Mouse (Mus musculus): ENCODE data around the gene Crtap. TPM values are rescaled to one million over a fixed set of nuclear protein-coding genes. Genes with fewer than 3 reads are reported as not detected.
"Not testable (repeated sequence)": the region's sequence is repeated elsewhere in the genome, so short reads cannot be mapped to it uniquely, and the experiment has no call there.

Crtap gene
- total and polyA plus RNA-seq, 3 experiments = 17.8 to 27.7 (median 19.2) TPM

DNA sequence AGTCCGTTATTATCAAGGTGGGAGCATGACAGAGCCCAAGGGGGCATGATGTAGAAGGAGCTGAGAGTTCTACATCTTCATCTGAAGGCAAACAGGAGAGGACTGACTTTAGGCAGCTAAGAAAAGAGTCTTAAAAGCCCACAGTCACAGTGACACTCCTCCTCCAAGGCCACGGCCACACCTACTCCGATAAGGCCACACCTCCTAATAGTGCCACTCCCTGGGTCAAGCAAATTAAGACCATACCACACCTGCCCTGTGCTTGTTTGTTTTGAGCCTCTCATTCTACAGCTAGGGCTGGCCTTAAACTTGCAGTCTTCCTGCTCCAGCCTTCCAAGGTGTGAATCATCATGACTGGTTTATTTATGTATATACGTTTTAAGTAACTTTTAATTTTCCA, 4.8 kb upstream of the Crtap start:
- H3K4me3 ChIP-seq (replicated peaks in 1 of 3; ENCODE audit: low read depth in 2 of 3, low read length in 2 of 3, poor library complexity in 1 of 3) = no peak overlapping the region
- no peak for DNase-seq (ENCODE audit: extremely low read depth)
- no peak overlapping the region for H3K4me2 ChIP-seq (ENCODE audit: insufficient read depth, low read depth, poor library complexity, severe bottlenecking)
- H3K27me3 ChIP-seq (replicated peaks) = no peaks in the 10 kb centered on the region
- H3K9ac ChIP-seq (ENCODE audit: insufficient read depth, low read depth) = no peak overlapping the region
- TF ChIP-seq ZC3H11A (IDR thresholded peaks at IDR 0.05; ENCODE audit: low read depth, low read length) (no peak), ELF1 (IDR thresholded peaks at IDR 0.05; ENCODE audit: low read depth, low read length) (no peak)
- H3K4me1 ChIP-seq (ENCODE audit: control insufficient read depth in 1 of 2, insufficient read depth in 2 of 2) = peaks cover 0 to 4% of the 10 kb centered on the region in 2 experiments; a peak in 2 of 4 replicates
- in situ Hi-C loops (cut with MboI; ENCODE audit: low pct_ligation_motif_present, low pct_unique_long_range_greater_than_20kb, low sequenced_read_pairs) = no loop called here
- no peaks in the 10 kb centered on the region for H3K9me3 ChIP-seq (replicated peaks; ENCODE audit: low read length)
- dilution Hi-C loops (cut with MboI; ENCODE audit: extremely low pct_ligation_motif_present, extremely low pct_unique_long_range_greater_than_20kb, low sequenced_read_pairs) = no loop called here
- no peaks in the 10 kb centered on the region for H3K79me2 ChIP-seq (replicated peaks; ENCODE audit: control insufficient read depth, extremely low read depth, insufficient read depth, poor library complexity, severe bottlenecking)
- H3K27ac ChIP-seq (ENCODE audit: insufficient read depth, low read depth) = no peak overlapping the region
- H3K36me3 ChIP-seq (replicated peaks in 1 of 2; ENCODE audit: control insufficient read depth in 1 of 2, insufficient read depth in 1 of 2, low read length in 1 of 2) = no peaks in the 10 kb centered on the region

DNA sequence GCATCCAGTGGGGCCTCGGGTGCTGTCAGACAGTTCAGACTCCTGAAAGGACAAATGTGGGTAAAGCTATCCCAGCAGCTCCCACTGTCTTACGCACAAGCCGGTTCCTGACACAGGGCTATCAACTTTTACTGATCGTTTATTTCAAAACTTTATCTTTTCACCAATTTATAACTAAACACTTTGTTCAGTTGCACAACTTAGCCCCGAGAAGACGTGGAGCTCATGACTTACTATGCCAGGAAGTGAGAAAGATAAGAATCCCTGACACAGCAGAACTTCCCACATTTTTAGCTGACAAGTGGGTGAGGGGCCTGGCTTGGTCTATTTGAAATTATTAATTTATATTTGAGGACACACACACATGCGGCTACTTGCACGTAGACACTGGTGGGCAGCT, 4.2 kb upstream of the Crtap start:
- H3K27ac ChIP-seq (ENCODE audit: insufficient read depth, low read depth) = no peak overlapping the region
- no peaks in the 10 kb centered on the region for H3K9me3 ChIP-seq (replicated peaks; ENCODE audit: low read length)
- in situ Hi-C loops (cut with MboI; ENCODE audit: low pct_ligation_motif_present, low pct_unique_long_range_greater_than_20kb, low sequenced_read_pairs) = no loop called here
- H3K9ac ChIP-seq (ENCODE audit: insufficient read depth, low read depth) = no peak overlapping the region
- H3K79me2 ChIP-seq (replicated peaks; ENCODE audit: control insufficient read depth, extremely low read depth, insufficient read depth, poor library complexity, severe bottlenecking) = no peaks in the 10 kb centered on the region
- TF ChIP-seq CTCF (conservative IDR thresholded peaks at IDR 0.05 in 1 of 2, IDR thresholded peaks at IDR 0.05 in 1 of 2; ENCODE audit: low read depth in 2 of 2, low read length in 2 of 2) = no peak
- TF ChIP-seq CHD1 (IDR thresholded peaks at IDR 0.05; ENCODE audit: low read depth, low read length) = no peak
- TF ChIP-seq BHLHE40 (IDR thresholded peaks at IDR 0.05; ENCODE audit: low read depth, low read length) = no peak
- TF ChIP-seq MEF2A (IDR thresholded peaks at IDR 0.05; ENCODE audit: borderline replicate concordance, low read depth, low read length) = no peak
- no peak for TF ChIP-seq UBTF (IDR thresholded peaks at IDR 0.05; ENCODE audit: low read depth, low read length)
- TF ChIP-seq ELF1 (IDR thresholded peaks at IDR 0.05; ENCODE audit: low read depth, low read length) = no peak
- TF ChIP-seq ZNF384 (IDR thresholded peaks at IDR 0.05; ENCODE audit: low read depth, low read length) = no peak
- TF ChIP-seq NELFE (IDR thresholded peaks at IDR 0.05; ENCODE audit: low read depth, low read length) = no peak
- TF ChIP-seq MAFK (IDR thresholded peaks at IDR 0.05; ENCODE audit: insufficient replicate concordance, low read length) = no peak
- no peak for TF ChIP-seq TCF12 (IDR thresholded peaks at IDR 0.05; ENCODE audit: low read depth, low read length)
- TF ChIP-seq IRF4 (IDR thresholded peaks at IDR 0.05; ENCODE audit: low read depth, low read length) = no peak
- TF ChIP-seq KAT2A (IDR thresholded peaks at IDR 0.05; ENCODE audit: insufficient replicate concordance, low read length) = no peak
- TF ChIP-seq MXI1 (IDR thresholded peaks at IDR 0.05; ENCODE audit: low read depth, low read length) = no peak
- TF ChIP-seq POLR2AphosphoS2 (IDR thresholded peaks at IDR 0.05; ENCODE audit: low read depth, low read length) = no peak
- dilution Hi-C loops (cut with MboI; ENCODE audit: extremely low pct_ligation_motif_present, extremely low pct_unique_long_range_greater_than_20kb, low sequenced_read_pairs) = no loop called here
- no peak overlapping the region for H3K4me3 ChIP-seq (replicated peaks in 1 of 3; ENCODE audit: low read depth in 2 of 3, low read length in 2 of 3, poor library complexity in 1 of 3)
- no peak overlapping the region for H3K4me2 ChIP-seq (ENCODE audit: insufficient read depth, low read depth, poor library complexity, severe bottlenecking)
- H3K27me3 ChIP-seq (replicated peaks) = no peaks in the 10 kb centered on the region
- H3K36me3 ChIP-seq (replicated peaks in 1 of 2; ENCODE audit: control insufficient read depth in 1 of 2, insufficient read depth in 1 of 2, low read length in 1 of 2) = no peaks in the 10 kb centered on the region
- DNase-seq (ENCODE audit: extremely low read depth) = no peak
- peaks cover 0 to 2% of the 10 kb centered on the region in 2 experiments; a peak in 1 of 4 replicates for H3K4me1 ChIP-seq (ENCODE audit: control insufficient read depth in 1 of 2, insufficient read depth in 2 of 2)

GRCm38 (mm10) chr9:114394136-114394535, 3.7 kb upstream of the Crtap start:
- H3K9me3 ChIP-seq (replicated peaks; ENCODE audit: low read length); H3K4me1 ChIP-seq (ENCODE audit: control insufficient read depth in 1 of 2, insufficient read depth in 2 of 2); H3K4me3 ChIP-seq (replicated peaks in 1 of 3; ENCODE audit: low read depth in 2 of 3, low read length in 2 of 3, poor library complexity in 1 of 3); dilution Hi-C loops (cut with MboI; ENCODE audit: extremely low pct_ligation_motif_present, extremely low pct_unique_long_range_greater_than_20kb, low sequenced_read_pairs); DNase-seq (ENCODE audit: extremely low read depth); H3K79me2 ChIP-seq (replicated peaks; ENCODE audit: control insufficient read depth, extremely low read depth, insufficient read depth, poor library complexity, severe bottlenecking); H3K9ac ChIP-seq (ENCODE audit: insufficient read depth, low read depth); H3K27me3 ChIP-seq (replicated peaks); H3K27ac ChIP-seq (ENCODE audit: insufficient read depth, low read depth); H3K4me2 ChIP-seq (ENCODE audit: insufficient read depth, low read depth, poor library complexity, severe bottlenecking); H3K36me3 ChIP-seq (replicated peaks in 1 of 2; ENCODE audit: control insufficient read depth in 1 of 2, insufficient read depth in 1 of 2, low read length in 1 of 2); in situ Hi-C loops (cut with MboI; ENCODE audit: low pct_ligation_motif_present, low pct_unique_long_range_greater_than_20kb, low sequenced_read_pairs): not testable (repeated sequence)
